Comparison of ENCODE assay signal across 20 mouse cellular contexts in the genomic region with DNA sequence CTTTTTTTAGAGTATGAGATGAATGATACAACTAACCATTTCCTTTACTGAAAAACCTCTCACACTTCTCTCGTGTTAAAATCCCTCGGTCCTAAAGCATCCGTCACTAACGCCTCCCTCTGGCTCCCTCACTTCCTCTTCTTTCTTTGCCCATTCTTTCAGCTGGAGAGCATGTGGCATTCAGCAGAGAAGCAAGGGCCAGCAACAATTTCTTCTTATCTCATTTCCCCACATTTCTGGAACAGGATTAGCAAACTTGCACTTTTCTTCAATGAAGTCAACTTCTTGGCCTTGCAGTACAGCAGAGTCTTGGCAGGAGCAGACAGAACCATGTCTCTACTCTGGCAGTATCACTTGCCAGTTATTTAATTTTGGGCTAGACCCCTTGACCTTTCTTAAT. TPM values are rescaled to one million over a fixed set of nuclear protein-coding genes. Genes with fewer than 3 reads are reported as not detected.
DNase-seq lines count a peak whose midpoint lies in the region; ATAC-seq lines count a peak whose summit lies in the region.
"Had no signal": no experiment of that assay in that cellular context is flagged by ENCODE, and none has a peak within 500 bp of the region (broad histone marks: within the 10 kb centered on the region; RNA-seq: fewer than 3 reads in every experiment).

No protein-coding gene starts in this region.

- no peak overlapping the region for H3K9ac ChIP-seq in kidney, embryonic 14.5 days (ENCODE audit: low read depth, low read length)
- no peak overlapping the region for H3K9ac ChIP-seq in intestine, embryonic 15.5 days
- H3K9ac ChIP-seq: embryonic facial prominence, embryonic 15.5 days; heart, embryonic 13.5 days; hindbrain, embryonic 15.5 days; limb, embryonic 12.5 days; liver, embryonic 14.5 days; neural tube, embryonic 15.5 days had no signal

- no peak overlapping the region for H3K4me2 ChIP-seq in kidney, embryonic 14.5 days (replicated peaks; ENCODE audit: low read depth, low read length)
- no peak overlapping the region for H3K4me2 ChIP-seq in intestine, embryonic 15.5 days (replicated peaks)
- H3K4me2 ChIP-seq: embryonic facial prominence, embryonic 15.5 days; heart, embryonic 13.5 days; hindbrain, embryonic 15.5 days; limb, embryonic 12.5 days; neural tube, embryonic 15.5 days had no signal

- no peak overlapping the region for H3K27ac ChIP-seq in kidney, embryonic 14.5 days (ENCODE audit: low read depth, low read length)
- H3K27ac ChIP-seq in intestine, embryonic 15.5 days: no peak overlapping the region
- H3K27ac ChIP-seq: embryonic facial prominence, embryonic 15.5 days; forebrain, embryonic 10.5 days; heart, embryonic 13.5 days; hindbrain, embryonic 15.5 days; limb, embryonic 12.5 days; liver, embryonic 14.5 days; neural tube, embryonic 15.5 days had no signal

- peak; percentile 92 for ATAC-seq in common myeloid progenitor, adult 5-6 weeks (replicated peaks; ENCODE audit: low read depth, poor library complexity, severe bottlenecking)
- no peak for ATAC-seq in kidney, embryonic 14.5 days (ENCODE audit: low FRiP score, low TSS enrichment)
- ATAC-seq in intestine, embryonic 15.5 days: no peak
- ATAC-seq: intestine, postnatal 0 days had no signal

- no peaks in the 10 kb centered on the region for H3K27me3 ChIP-seq in kidney, embryonic 14.5 days (ENCODE audit: control insufficient read depth, insufficient read depth, low read length)
- no peaks in the 10 kb centered on the region for H3K27me3 ChIP-seq in intestine, embryonic 15.5 days (replicated peaks)
- H3K27me3 ChIP-seq: embryonic facial prominence, embryonic 15.5 days; heart, embryonic 13.5 days; hindbrain, embryonic 15.5 days; limb, embryonic 12.5 days; neural tube, embryonic 15.5 days had no signal

- H3K9me3 ChIP-seq in kidney, embryonic 14.5 days (ENCODE audit: control insufficient read depth, low read length): no peaks in the 10 kb centered on the region
- H3K9me3 ChIP-seq in intestine, embryonic 15.5 days: no peaks in the 10 kb centered on the region
- H3K9me3 ChIP-seq: embryonic facial prominence, embryonic 15.5 days; forebrain, embryonic 10.5 days; heart, embryonic 13.5 days; hindbrain, embryonic 15.5 days; neural tube, embryonic 15.5 days had no signal

- H3K4me3 ChIP-seq in kidney, embryonic 14.5 days (ENCODE audit: low read length): no peak overlapping the region
- no peak overlapping the region for H3K4me3 ChIP-seq in intestine, embryonic 15.5 days (replicated peaks)
- H3K4me3 ChIP-seq: embryonic facial prominence, embryonic 15.5 days; forebrain, embryonic 10.5 days; heart, embryonic 13.5 days; hindbrain, embryonic 15.5 days; limb, embryonic 12.5 days; neural tube, embryonic 15.5 days had no signal

- peak; percentile 7 for DNase-seq in kidney, postnatal 14 days
- no peak for DNase-seq in kidney, adult 18-20 months
- DNase-seq in 416B (ENCODE audit: low read depth): peak; percentile 42
- DNase-seq in heart, postnatal 4 days: peak; percentile 8
- DNase-seq: cerebellum, adult 9-10 months; gastrocnemius, postnatal 10 days; kidney, postnatal 10 days; right cerebral cortex, postnatal 4 days; thymus, postnatal 36 days had no signal

- no peaks in the 10 kb centered on the region for H3K36me3 ChIP-seq in kidney, embryonic 14.5 days (ENCODE audit: control insufficient read depth, insufficient read depth, low read length)
- no peaks in the 10 kb centered on the region for H3K36me3 ChIP-seq in intestine, embryonic 15.5 days
- H3K36me3 ChIP-seq: embryonic facial prominence, embryonic 15.5 days; forebrain, embryonic 10.5 days; heart, embryonic 13.5 days; hindbrain, embryonic 15.5 days; limb, embryonic 12.5 days; neural tube, embryonic 15.5 days had no signal

- WGBS in kidney, embryonic 14.5 days: 79% methylated on average over 4 of the region's 4 CpGs
- WGBS in intestine, embryonic 15.5 days: 82% methylated on average over 4 of the region's 4 CpGs

- no peaks in the 10 kb centered on the region for H3K4me1 ChIP-seq in kidney, embryonic 14.5 days (ENCODE audit: control insufficient read depth, insufficient read depth, low read length)
- no peaks in the 10 kb centered on the region for H3K4me1 ChIP-seq in intestine, embryonic 15.5 days (replicated peaks)
- H3K4me1 ChIP-seq: embryonic facial prominence, embryonic 15.5 days; forebrain, embryonic 10.5 days; heart, embryonic 13.5 days; hindbrain, embryonic 15.5 days; limb, embryonic 12.5 days; neural tube, embryonic 15.5 days had no signal

RNA-seq across cellular contexts. Expression of gene Ndst3, which starts 7.1 kb away (rescaled TPM):
- 0.18 TPM in 1 of 2 replicates, not detected in the other for total RNA-seq in common myeloid progenitor, adult 5-6 weeks (2017)
- 1 to 10 TPM; 1.5 to 2.0 TPM for total RNA-seq in heart, postnatal 4 days (2021)
- 0.97 and 1.8 TPM in 2 replicates for polyA plus RNA-seq in kidney, embryonic 14.5 days (2014; fragmentation: Nextera tagmentation; extraction: Ambion mirVana)
- 1.6 and 1.8 TPM in 2 replicates for polyA plus RNA-seq in intestine, embryonic 15.5 days (2015; fragmentation: Nextera tagmentation; extraction: Ambion mirVana)
